Mouse (Mus musculus) liver, embryonic 11.5 days (tissue): Measurements from ENCODE around the gene Rsph6a. TPM values are rescaled to one million over a fixed set of nuclear protein-coding genes. Genes with fewer than 3 reads are reported as not detected.

Experiments
- ATAC-seq: fragments of 200-750 bp; cut with Nextera tagmentation; replicated peaks from 2 replicates; pipeline ENCODE4 v1.8.0; 2017; ENCODE audit warnings: moderate number of reproducible peaks, mild to moderate bottlenecking, moderate TSS enrichment, moderate library complexity; ENCODE audit not compliant: low FRiP score
- DNase-seq: peaks from one replicate; pipeline ENCODE4 v3.0.0-alpha.2; 2017; ENCODE audit warnings: low spot score
- H3K27ac ChIP-seq: fragments of 300-500 bp; sonication (generic); 2 replicates; pipeline ENCODE4 v1.5.1; 2014; ENCODE audit warnings: mild to moderate bottlenecking, low read depth, low read length, control low read depth
- H3K27me3 ChIP-seq: fragments of 300-500 bp; sonication (generic); replicated peaks from 2 replicates; pipeline ENCODE4 v1.6.1; 2014; ENCODE audit warnings: low read length, mixed read lengths; ENCODE audit not compliant: control insufficient read depth, insufficient read depth
- H3K36me3 ChIP-seq: fragments of 300-500 bp; sonication (generic); 2 replicates; pipeline ENCODE4 v1.6.1; 2014; ENCODE audit warnings: mild to moderate bottlenecking, low read length, moderate library complexity, mixed read lengths; ENCODE audit not compliant: control insufficient read depth, insufficient read depth
- H3K4me1 ChIP-seq: fragments of 300-500 bp; sonication (generic); replicated peaks from 2 replicates; pipeline ENCODE4 v1.6.1; 2014; ENCODE audit warnings: low read length, mixed read lengths; ENCODE audit not compliant: control insufficient read depth, insufficient read depth
- H3K4me2 ChIP-seq: fragments of 300-500 bp; sonication (generic); 2 replicates; pipeline ENCODE4 v1.6.1; 2014; ENCODE audit warnings: mild to moderate bottlenecking, control low read depth, moderate library complexity
- H3K4me3 ChIP-seq: fragments of 300-500 bp; sonication (generic); 2 replicates; pipeline ENCODE4 v1.5.1; 2014; ENCODE audit warnings: low read depth, low read length, control low read depth
- H3K9ac ChIP-seq: fragments of 300-500 bp; sonication (generic); 2 replicates; pipeline ENCODE4 v1.6.1; 2014; ENCODE audit warnings: low read depth, low read length, control low read depth
- H3K9me3 ChIP-seq: fragments of 300-500 bp; sonication (generic); 2 replicates; pipeline ENCODE4 v1.6.1; 2016; ENCODE audit warnings: low read length, inconsistent platforms, mixed read lengths; ENCODE audit not compliant: control insufficient read depth
- WGBS: fragments of 180-500 bp; shearing (Covaris S2); extraction: QIAGEN DNeasy Blood & Tissue Kit; methylation state at CpG from one replicate; pipeline ENCODE4 v1.1.7; 2014; 5-methylcytosine and 5-hydroxymethylcytosine counted together
- polyA plus RNA-seq: library from polyadenylated mRNA; unstranded; fragments of >200 nt; fragmentation: Nextera tagmentation; extraction: Ambion mirVana; gene quantifications from 2 replicates; pipeline ENCODE4 v1.2.1, GENCODE M21; 2014

Gene Rsph6a
- polyA plus RNA-seq, 1 experiment from 2014 or later: not detected

- WGBS: 60% methylated on average over 15 of the region's 15 CpGs
Measured at GRCm38 (mm10) chr7:19014452-19014851, 40.0 kb upstream of the Rsph6a start.

DNA sequence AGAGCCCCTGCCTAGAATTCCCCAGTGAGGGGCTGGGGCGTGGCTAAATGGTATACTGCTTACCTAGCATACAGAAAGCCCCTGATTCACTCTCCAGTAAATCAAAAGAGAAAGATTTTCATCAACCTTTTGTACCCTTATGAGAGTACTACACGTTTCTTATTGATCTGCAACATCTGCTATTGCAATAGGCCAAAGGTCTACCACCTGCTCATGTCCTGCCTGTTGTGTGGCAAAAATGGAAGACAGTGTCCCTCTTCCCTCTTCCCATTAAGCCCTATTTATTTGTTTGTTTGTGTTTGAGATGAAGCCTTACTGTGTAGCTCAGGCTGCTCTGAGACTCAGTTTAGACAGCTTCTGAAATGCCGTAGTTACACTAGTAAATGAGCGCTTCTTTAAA is 38.4 kb upstream of the Rsph6a start:
- Histone ChIP-seq H3K9ac (no peak overlapping the region), H3K27ac (no peak overlapping the region), H3K4me2 (no peak overlapping the region), H3K9me3 (no peaks in the 10 kb centered on the region), H3K4me1 (peaks cover 10% of the 10 kb centered on the region), H3K27me3 (peaks cover 9% of the 10 kb centered on the region), H3K36me3 (no peaks in the 10 kb centered on the region), H3K4me3 (no peak overlapping the region)
- ATAC-seq: no peak
- DNase-seq: no peak
- WGBS: 73% methylated on average over 4 of the region's 4 CpGs

More at GRCm38 (mm10) chr7:19014452-19014851, 40.0 kb upstream of the Rsph6a start:
- H3K4me1 ChIP-seq: peaks cover 12% of the 10 kb centered on the region
- no peak overlapping the region for H3K9ac ChIP-seq
- no peak overlapping the region for H3K27ac ChIP-seq
- H3K27me3 ChIP-seq: 0 out of 2 replicates have a peak, but pooled peaks cover under 1% of the 10 kb centered on the region
- no peak overlapping the region for H3K4me2 ChIP-seq
- H3K9me3 ChIP-seq: no peaks in the 10 kb centered on the region
- ATAC-seq (no peak), DNase-seq (no peak)
- H3K4me3 ChIP-seq: no peak overlapping the region
- no peaks in the 10 kb centered on the region for H3K36me3 ChIP-seq

GRCm38 (mm10) chr7:19017909-19018308 is 36.6 kb upstream of the Rsph6a start:
- no peak for ATAC-seq
- H3K36me3 ChIP-seq: no peaks in the 10 kb centered on the region
- H3K27me3 ChIP-seq: peaks cover 27% of the 10 kb centered on the region

DNA sequence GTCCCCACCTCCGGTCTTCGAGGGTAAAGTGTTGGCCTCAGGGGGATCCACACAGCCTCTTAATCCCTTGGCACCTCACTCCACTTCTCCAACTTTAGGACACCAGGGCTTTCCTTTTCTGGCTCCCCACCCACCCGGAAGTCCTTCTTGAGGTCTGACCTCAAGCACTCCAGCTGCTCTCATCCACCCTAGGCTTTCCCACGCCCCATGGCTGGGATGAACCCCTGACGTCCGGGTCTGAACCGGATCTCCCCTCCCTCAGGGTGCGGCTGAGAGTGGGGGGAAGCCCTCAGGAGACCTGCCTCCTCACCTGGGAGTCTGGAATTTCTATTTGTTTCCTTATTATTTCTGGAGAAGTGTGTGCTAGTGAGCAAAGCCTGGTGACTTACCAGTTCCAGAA is 33.4 kb upstream of the Rsph6a start:
- DNase-seq (no peak), ATAC-seq (no peak)
- WGBS: 4% methylated on average over 8 of the region's 8 CpGs
- Histone ChIP-seq H3K9me3 (no peaks in the 10 kb centered on the region), H3K27ac (no peak overlapping the region), H3K4me3 (peak overlapping the region; percentile 98), H3K9ac (peak overlapping the region; percentile 23; the same call in 1 of the 2 replicates), H3K4me1 (peaks cover 15% of the 10 kb centered on the region), H3K4me2 (peak overlapping the region; percentile 55), H3K27me3 (peaks cover 36% of the 10 kb centered on the region), H3K36me3 (no peaks in the 10 kb centered on the region)

More at GRCm38 (mm10) chr7:19017909-19018308, 36.6 kb upstream of the Rsph6a start:
- Histone ChIP-seq H3K27ac (no peak overlapping the region), H3K9ac (no peak overlapping the region), H3K4me3 (no peak overlapping the region), H3K4me1 (no peaks in the 10 kb centered on the region), H3K9me3 (no peaks in the 10 kb centered on the region), H3K4me2 (no peak overlapping the region)
- DNase-seq: no peak
- 81% methylated on average over 7 of the region's 7 CpGs for WGBS

DNA sequence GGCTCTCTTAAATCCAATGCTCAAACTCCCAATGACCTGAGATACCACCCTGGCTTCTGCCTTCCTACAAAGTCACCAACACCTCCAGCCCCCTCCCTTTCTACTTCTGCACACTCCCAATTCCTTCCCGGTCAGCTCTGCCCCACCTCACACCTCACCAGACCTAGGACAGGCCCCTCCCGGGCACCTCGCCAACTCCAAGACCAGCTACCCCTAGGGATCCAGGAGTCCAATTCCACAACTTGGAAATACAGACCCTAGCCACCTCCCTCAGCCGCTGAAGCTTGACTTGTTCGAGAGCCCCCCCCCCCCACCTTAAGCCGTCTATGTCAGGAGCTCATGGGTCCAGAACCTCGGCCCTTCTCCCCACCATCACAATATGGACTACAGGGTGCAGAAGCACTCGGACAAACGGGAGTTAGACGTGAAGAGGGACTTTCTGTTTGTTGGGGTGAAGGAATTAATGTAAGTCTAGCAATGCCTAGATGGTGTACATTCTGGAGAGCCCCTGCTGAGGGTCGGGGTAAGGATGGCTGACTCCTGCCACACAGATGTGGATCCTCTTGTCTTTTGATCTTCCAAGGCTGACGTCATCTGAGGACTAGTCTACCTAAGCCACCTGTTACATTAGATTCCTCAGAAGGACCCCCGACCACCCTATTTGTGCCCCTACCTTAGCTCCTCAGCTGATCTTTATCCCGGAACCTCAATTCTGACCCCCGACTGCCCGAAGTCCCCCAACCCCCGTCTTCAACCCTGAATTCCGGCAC is 32.1 kb upstream of the Rsph6a start:
- Histone ChIP-seq H3K36me3 (no peaks in the 10 kb centered on the region; the same call in 1 of the 2 replicates), H3K27ac (no peak overlapping the region), H3K9me3 (no peaks in the 10 kb centered on the region), H3K4me2 (peak overlapping the region; percentile 55), H3K4me1 (peaks cover 19% of the 10 kb centered on the region), H3K4me3 (peak overlapping the region; percentile 98), H3K9ac (peak overlapping the region; percentile 46), H3K27me3 (peaks cover 36% of the 10 kb centered on the region)
- whole genome bisulfite sequencing: 47% methylated on average over 18 of the region's 18 CpGs
- no peak for ATAC-seq
- no peak for DNase-seq

GRCm38 (mm10) chr7:19023357-19023814 is 31.1 kb upstream of the Rsph6a start, which contains the start of gene Foxa3:
Gene Foxa3 (minus strand): TSS chr7:19023538.
- ATAC-seq: peak; percentile 30
- no peaks in the 10 kb centered on the region; the same call in 1 of the 2 replicates for H3K36me3 ChIP-seq

GRCm38 (mm10) chr7:19024096-19024506 is 30.4 kb upstream of the Rsph6a start, which contains the start of gene Sympk:
Gene Sympk (plus strand): TSS chr7:19024377.
- H3K27ac ChIP-seq: peak within 1 kb of the TSS; percentile 62; the same call in 1 of the 2 replicates
- H3K36me3 ChIP-seq: peaks cover 6% of the 10 kb centered on the region; the same call in 1 of the 2 replicates
- H3K9me3 ChIP-seq: no peaks in the 10 kb centered on the region
- peak within 1 kb of the TSS; percentile 98 for H3K4me3 ChIP-seq
- WGBS: under 1% methylated on average over 44 of the region's 50 CpGs
- ATAC-seq: peak; percentile 91
- peak within 1 kb of the TSS; percentile 95 for H3K9ac ChIP-seq
- peak within 1 kb of the TSS; percentile 96 for H3K4me2 ChIP-seq
- peak; percentile 94 for DNase-seq
- peaks cover 22% of the 10 kb centered on the region for H3K4me1 ChIP-seq
- H3K27me3 ChIP-seq: peaks cover 36% of the 10 kb centered on the region

More at GRCm38 (mm10) chr7:19023357-19023814, 31.1 kb upstream of the Rsph6a start, which contains the start of gene Foxa3:
- H3K27me3 ChIP-seq: peaks cover 36% of the 10 kb centered on the region
- peak within 1 kb of the TSS; percentile 95 for H3K9ac ChIP-seq
- peaks cover 22% of the 10 kb centered on the region for H3K4me1 ChIP-seq
- peak within 1 kb of the TSS; percentile 96 for H3K4me2 ChIP-seq
- H3K9me3 ChIP-seq: no peaks in the 10 kb centered on the region
- peak within 1 kb of the TSS; percentile 98 for H3K4me3 ChIP-seq
- WGBS: 4% methylated on average over 30 of the region's 30 CpGs
- no peak for DNase-seq
- peak within 1 kb of the TSS; percentile 62; the same call in 1 of the 2 replicates for H3K27ac ChIP-seq

GRCm38 (mm10) chr7:19024581-19025255 is 29.8 kb upstream of the Rsph6a start:
- Histone ChIP-seq H3K27ac (peak overlapping the region; percentile 62; the same call in 1 of the 2 replicates), H3K36me3 (peaks cover 11% of the 10 kb centered on the region), H3K27me3 (peaks cover 34% of the 10 kb centered on the region), H3K4me1 (peaks cover 22% of the 10 kb centered on the region), H3K4me3 (peak overlapping the region; percentile 98), H3K9ac (peak overlapping the region; percentile 95), H3K4me2 (peak overlapping the region; percentile 96), H3K9me3 (no peaks in the 10 kb centered on the region)
- DNase-seq (no peak), ATAC-seq (peak; percentile 60)
- 2% methylated on average over 36 of the region's 36 CpGs for WGBS
